Mouse (Mus musculus) midbrain, postnatal 0 days (tissue): ENCODE results near the gene Ankrd44. TPM values are rescaled to one million over a fixed set of nuclear protein-coding genes. Genes with fewer than 3 reads are reported as not detected.

ENCODE experiments used
- ATAC-seq: fragments of 200-750 bp; cut with Nextera tagmentation; 2 replicates; pipeline ENCODE4 v1.8.0; 2017; ENCODE audit warnings: moderate number of reproducible peaks, mild to moderate bottlenecking, moderate TSS enrichment, moderate library complexity; ENCODE audit not compliant: low FRiP score
- DNase-seq: peaks from one replicate; pipeline ENCODE4 v3.0.0-alpha.2; 2015; ENCODE audit warnings: low spot score
- H3K27ac ChIP-seq: fragments of 300-500 bp; sonication (generic); 2 replicates; pipeline ENCODE4 v1.5.1; 2014; ENCODE audit warnings: low read depth, mild to moderate bottlenecking, low read length, mixed read lengths
- H3K27me3 ChIP-seq: fragments of 300-500 bp; sonication (generic); 2 replicates; pipeline ENCODE4 v1.6.1; 2014; ENCODE audit warnings: low read length, control low read depth, mixed read lengths; ENCODE audit not compliant: insufficient read depth
- H3K36me3 ChIP-seq: fragments of 300-500 bp; sonication (generic); 2 replicates; pipeline ENCODE4 v1.6.1; 2014; ENCODE audit warnings: low read length, control low read depth, mixed read lengths; ENCODE audit not compliant: insufficient read depth
- H3K4me1 ChIP-seq: fragments of 300-500 bp; sonication (generic); 2 replicates; pipeline ENCODE4 v1.6.1; 2014; ENCODE audit warnings: mild to moderate bottlenecking, control low read depth, antibody characterized with exemption, low read length, mixed read lengths; ENCODE audit not compliant: insufficient read depth
- H3K4me2 ChIP-seq: fragments of 300-500 bp; sonication (generic); 2 replicates; pipeline ENCODE4 v1.6.1; 2014; ENCODE audit warnings: low read depth, mild to moderate bottlenecking, low read length, mixed read lengths; ENCODE audit not compliant: poor library complexity, severe bottlenecking
- H3K4me3 ChIP-seq: fragments of 300-500 bp; sonication (generic); 2 replicates; pipeline ENCODE4 v1.5.1; 2014; ENCODE audit warnings: low read depth, mild to moderate bottlenecking, low read length, moderate library complexity
- H3K9ac ChIP-seq: fragments of 300-500 bp; sonication (generic); replicated peaks from 2 replicates; pipeline ENCODE4 v1.6.1; 2014; ENCODE audit warnings: mild to moderate bottlenecking, low read length, moderate library complexity, mixed read lengths; ENCODE audit not compliant: poor library complexity, severe bottlenecking
- H3K9me3 ChIP-seq: fragments of 300-500 bp; sonication (generic); 2 replicates; pipeline ENCODE4 v1.6.1; 2016; ENCODE audit warnings: low read length, control low read depth
- CTCF ChIP-seq: IDR thresholded peaks from 2 replicates; pipeline ENCODE4 v1.5.1; 2016; ENCODE audit warnings: antibody characterized with exemption, mild to moderate bottlenecking
- WGBS: fragments of 180-500 bp; shearing (Covaris S2); extraction: QIAGEN DNeasy Blood & Tissue Kit; methylation state at CpG from one replicate; pipeline ENCODE4 v1.1.7; 2014; 5-methylcytosine and 5-hydroxymethylcytosine counted together
- polyA plus RNA-seq: library from polyadenylated mRNA; unstranded; fragments of >200 nt; fragmentation: Nextera tagmentation; extraction: Ambion mirVana; gene quantifications from 2 replicates; pipeline ENCODE4 v1.2.1, GENCODE M21; 2015
- total RNA-seq: library from RNA; depleted of rRNA; stranded (reverse); fragments of >200 nt; gene quantifications from 2 replicates; pipeline ENCODE4 v1.2.3, GENCODE M21; 2014

Ankrd44 gene
- total and polyA plus RNA-seq, 2 experiments from 2014 or later, result 16.7 to 51.6 TPM

DNA sequence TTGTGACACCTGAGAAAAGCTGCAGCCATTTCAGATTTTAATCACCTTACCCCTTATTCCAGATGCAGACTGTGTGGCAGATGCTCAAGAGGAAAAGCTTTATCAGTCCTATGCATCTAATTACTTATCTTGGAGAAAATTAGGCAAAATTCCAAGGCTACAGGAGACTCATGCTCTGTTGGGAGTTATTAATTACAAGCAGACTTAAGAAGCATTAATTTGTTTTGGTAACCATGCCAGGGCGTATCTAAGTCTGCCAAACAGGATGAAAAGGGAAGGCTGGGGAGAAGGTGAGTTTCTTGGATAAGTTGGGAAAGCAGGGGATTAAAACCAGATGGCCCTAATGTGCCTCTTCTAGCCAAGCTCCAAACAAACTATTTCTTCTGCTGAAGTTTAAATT, 222.7 kb downstream of the Ankrd44 start:
- Histone ChIP-seq H3K9me3 (no peaks in the 10 kb centered on the region), H3K27ac (peak overlapping the region; percentile 8; the same call in 1 of the 2 replicates), H3K9ac (no peak overlapping the region), H3K4me3 (no peak overlapping the region), H3K4me1 (peaks cover 5% of the 10 kb centered on the region; the same call in 1 of the 2 replicates), H3K27me3 (no peaks in the 10 kb centered on the region), H3K36me3 (no peaks in the 10 kb centered on the region), H3K4me2 (no peak overlapping the region)
- 52% methylated on average over 1 of the region's 1 CpGs for WGBS
- DNase-seq (peak; percentile 63), ATAC-seq (no peak)
- TF ChIP-seq CTCF, result no peak

GRCm38 (mm10) chr1:54702918-54703317, 223.3 kb downstream of the Ankrd44 start:
- H3K4me2 ChIP-seq, result no peak overlapping the region
- H3K4me1 ChIP-seq, result peaks cover 5% of the 10 kb centered on the region; the same call in 1 of the 2 replicates
- no peaks in the 10 kb centered on the region for H3K36me3 ChIP-seq
- peak overlapping the region; percentile 8; the same call in 1 of the 2 replicates for H3K27ac ChIP-seq
- H3K9me3 ChIP-seq, result no peaks in the 10 kb centered on the region
- no peak overlapping the region for H3K4me3 ChIP-seq
- no peak for DNase-seq
- no peak for TF ChIP-seq CTCF
- H3K9ac ChIP-seq, result no peak overlapping the region
- no peak for ATAC-seq
- no peaks in the 10 kb centered on the region for H3K27me3 ChIP-seq

DNA sequence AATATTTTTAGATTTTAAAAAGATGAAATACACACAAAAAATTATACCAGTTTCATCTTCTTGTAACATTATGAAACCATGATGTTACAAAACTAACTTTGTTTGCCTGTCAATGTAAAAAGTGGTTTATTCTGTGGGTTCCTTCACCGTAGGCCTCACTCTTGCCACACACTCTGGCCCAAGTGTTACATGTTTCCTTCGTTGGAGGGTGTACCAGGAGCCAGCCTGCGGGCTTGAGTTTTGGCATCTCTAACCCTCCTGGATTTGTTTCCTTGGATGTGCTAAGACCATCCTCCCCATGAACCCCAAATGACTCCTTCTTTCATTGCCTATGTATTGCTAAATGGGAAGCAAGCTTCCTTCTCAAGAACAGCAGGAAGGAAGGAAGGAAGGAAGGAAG, 230.8 kb downstream of the Ankrd44 start:
- DNase-seq (no peak), ATAC-seq (no peak)
- no peak overlapping the region for H3K27ac ChIP-seq
- H3K9me3 ChIP-seq, result no peaks in the 10 kb centered on the region
- no peak for TF ChIP-seq CTCF
- no peak overlapping the region for H3K4me2 ChIP-seq
- 0 out of 2 replicates have a peak, but pooled peaks cover 3% of the 10 kb centered on the region for H3K4me1 ChIP-seq
- no peak overlapping the region for H3K4me3 ChIP-seq
- no peaks in the 10 kb centered on the region for H3K27me3 ChIP-seq
- H3K9ac ChIP-seq, result no peak overlapping the region
- WGBS, result 90% methylated on average over 3 of the region's 3 CpGs
- H3K36me3 ChIP-seq, result no peaks in the 10 kb centered on the region

- Histone ChIP-seq H3K36me3 (no peaks in the 10 kb centered on the region), H3K4me2 (no peak overlapping the region), H3K27ac (no peak overlapping the region), H3K27me3 (no peaks in the 10 kb centered on the region), H3K9me3 (no peaks in the 10 kb centered on the region), H3K4me3 (no peak overlapping the region), H3K4me1 (0 out of 2 replicates have a peak, but pooled peaks cover 3% of the 10 kb centered on the region), H3K9ac (no peak overlapping the region)
- ATAC-seq, result no peak
- no peak for DNase-seq
- TF ChIP-seq CTCF, result no peak
These were observed 234.4 kb downstream of the Ankrd44 start for GRCm38 (mm10) chr1:54691824-54692223.

DNA sequence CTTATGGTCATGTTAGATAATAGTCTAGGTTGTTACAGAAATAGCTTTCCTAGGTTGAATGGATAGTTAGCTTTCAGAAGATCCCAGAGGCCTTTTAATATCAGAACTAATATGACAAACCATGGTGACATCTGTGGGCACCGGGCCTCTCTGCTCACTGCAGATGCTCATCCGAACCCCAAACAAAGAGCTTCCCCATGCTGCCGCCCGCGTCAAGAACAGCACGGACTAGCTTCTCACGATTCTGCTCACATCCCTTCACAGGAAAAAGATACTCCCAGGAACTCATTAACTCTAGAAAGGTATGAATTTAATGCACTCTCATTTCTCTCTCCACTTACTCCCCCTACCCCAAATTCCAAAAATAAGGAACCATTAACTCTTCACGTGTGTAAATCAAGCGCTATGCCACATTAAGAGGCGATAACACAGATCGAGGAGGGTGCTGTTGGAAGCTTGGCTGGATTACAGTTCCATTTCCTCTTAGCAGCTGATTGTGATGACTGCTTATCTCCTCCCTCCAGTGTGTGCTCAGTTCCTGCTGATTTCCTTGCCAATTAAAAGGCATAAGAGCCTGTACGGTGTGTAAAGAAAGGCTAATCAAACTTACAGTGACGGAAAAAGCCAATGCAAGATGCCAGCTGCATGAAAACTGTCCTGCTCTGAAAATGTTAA, 235.8 kb downstream of the Ankrd44 start:
- Histone ChIP-seq H3K9ac (peak overlapping the region; percentile 51), H3K36me3 (no peaks in the 10 kb centered on the region), H3K27me3 (no peaks in the 10 kb centered on the region), H3K9me3 (no peaks in the 10 kb centered on the region), H3K4me2 (peak overlapping the region; percentile 39), H3K4me1 (0 out of 2 replicates have a peak, but pooled peaks cover 3% of the 10 kb centered on the region), H3K27ac (peak overlapping the region; percentile 76), H3K4me3 (peak overlapping the region; percentile 18)
- TF ChIP-seq CTCF, result no peak
- DNase-seq (peak; percentile 69), ATAC-seq (peak; percentile 84)
- 28% methylated on average over 13 of the region's 13 CpGs for WGBS

DNA sequence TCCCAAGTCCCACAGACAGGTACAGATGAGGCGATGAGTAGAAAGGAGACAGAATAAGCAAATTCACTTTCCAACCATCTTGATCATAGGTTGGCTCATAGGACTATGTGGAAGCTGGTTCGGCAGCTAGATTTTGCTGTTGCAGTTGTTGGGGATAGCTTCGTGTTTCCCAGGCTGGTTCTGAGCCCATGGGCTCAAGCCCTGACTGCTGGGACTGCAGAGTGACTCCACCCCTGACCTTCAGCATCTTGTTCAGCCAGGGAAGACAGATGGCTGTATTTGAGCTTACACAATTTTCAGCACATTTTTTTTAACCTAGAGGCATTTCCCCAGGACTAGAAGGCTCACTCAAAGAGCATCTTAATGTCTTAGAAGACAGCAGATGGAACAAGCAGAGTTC, 237.7 kb downstream of the Ankrd44 start:
- H3K27me3 ChIP-seq, result no peaks in the 10 kb centered on the region
- ATAC-seq, result no peak
- H3K4me3 ChIP-seq, result no peak overlapping the region
- H3K9ac ChIP-seq, result no peak overlapping the region
- H3K27ac ChIP-seq, result no peak overlapping the region
- H3K4me2 ChIP-seq, result no peak overlapping the region
- no peaks in the 10 kb centered on the region for H3K36me3 ChIP-seq
- no peak for DNase-seq
- no peak for TF ChIP-seq CTCF
- 87% methylated on average over 3 of the region's 3 CpGs for WGBS
- 0 out of 2 replicates have a peak, but pooled peaks cover 3% of the 10 kb centered on the region for H3K4me1 ChIP-seq
- no peaks in the 10 kb centered on the region for H3K9me3 ChIP-seq
